Mouse (Mus musculus) kidney, embryonic 15.5 days (tissue): ENCODE measurements at regions not wholly inside any gene's neighbourhood (a gene's known extent, or its start where the extent isn't known, plus 50 kb on each side); places are given as distances from the start of the nearest gene placed in this dataset.

Experiments
- ATAC-seq: fragments of 200-750 bp; cut with Nextera tagmentation; replicated peaks from 2 replicates; pipeline ENCODE4 v1.8.0; 2017; ENCODE audit warnings: moderate TSS enrichment; ENCODE audit not compliant: low FRiP score
- H3K27ac ChIP-seq: fragments of 300-500 bp; sonication (generic); 2 replicates; pipeline ENCODE4 v1.5.1; 2015; ENCODE audit warnings: mild to moderate bottlenecking, inconsistent platforms
- H3K27me3 ChIP-seq: fragments of 300-500 bp; sonication (generic); 2 replicates; pipeline ENCODE4 v1.6.1; 2015; ENCODE audit warnings: inconsistent platforms
- H3K36me3 ChIP-seq: fragments of 300-500 bp; sonication (generic); 2 replicates; pipeline ENCODE4 v1.6.1; 2015; ENCODE audit warnings: inconsistent platforms
- H3K4me1 ChIP-seq: fragments of 300-500 bp; sonication (generic); 2 replicates; pipeline ENCODE4 v1.6.1; 2015; ENCODE audit warnings: inconsistent platforms
- H3K4me2 ChIP-seq: fragments of 300-500 bp; sonication (generic); 2 replicates; pipeline ENCODE4 v1.6.1; 2015; ENCODE audit warnings: moderate library complexity, mild to moderate bottlenecking, inconsistent platforms
- H3K4me3 ChIP-seq: fragments of 300-500 bp; sonication (generic); replicated peaks from 2 replicates; pipeline ENCODE4 v1.5.1; 2015; ENCODE audit warnings: mild to moderate bottlenecking, inconsistent platforms
- H3K9ac ChIP-seq: fragments of 300-500 bp; sonication (generic); 2 replicates; pipeline ENCODE4 v1.6.1; 2015; ENCODE audit warnings: mild to moderate bottlenecking, inconsistent platforms
- H3K9me3 ChIP-seq: fragments of 300-500 bp; sonication (generic); replicated peaks from 2 replicates; pipeline ENCODE4 v1.6.1; 2016; ENCODE audit warnings: inconsistent platforms
- WGBS: fragments of 180-500 bp; shearing (Covaris S2); methylation state at CpG from one replicate; pipeline ENCODE4 v1.1.7; 2015; ENCODE audit warnings: mixed read lengths; 5-methylcytosine and 5-hydroxymethylcytosine counted together

DNA sequence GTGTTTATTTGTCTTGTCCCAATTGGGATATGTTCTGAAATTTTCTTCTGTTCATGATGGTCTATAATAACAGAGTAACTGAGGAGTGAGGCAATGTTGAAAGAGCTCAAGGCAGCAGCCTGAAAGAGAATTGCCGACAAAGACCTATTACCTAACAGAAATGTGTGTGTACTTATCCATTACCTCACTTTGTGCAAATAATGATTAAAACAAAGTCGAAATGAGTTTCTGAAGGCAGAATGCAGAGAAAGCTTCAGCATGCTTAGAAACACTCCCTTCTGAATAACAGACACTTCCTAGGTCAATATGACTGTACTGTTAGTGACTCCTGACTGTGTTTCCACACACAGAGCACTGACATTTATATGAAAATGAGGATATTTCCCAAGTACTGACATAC is 63.0 kb downstream of the Kbtbd8 start:
- Histone ChIP-seq H3K36me3 (no peaks in the 10 kb centered on the region), H3K27me3 (no peaks in the 10 kb centered on the region), H3K4me1 (no peaks in the 10 kb centered on the region), H3K4me2 (no peak overlapping the region), H3K4me3 (no peak overlapping the region), H3K27ac (no peak overlapping the region), H3K9me3 (no peaks in the 10 kb centered on the region), H3K9ac (no peak overlapping the region)
- 76% methylated on average over 2 of the region's 2 CpGs for WGBS
- no peak for ATAC-seq

GRCm38 (mm10) chr6:95182238-95182637 is 65.2 kb downstream of the Kbtbd8 start:
- Histone ChIP-seq H3K36me3 (no peaks in the 10 kb centered on the region), H3K4me1 (no peaks in the 10 kb centered on the region), H3K4me3 (no peak overlapping the region), H3K9ac (no peak overlapping the region), H3K4me2 (no peak overlapping the region), H3K27ac (no peak overlapping the region), H3K27me3 (no peaks in the 10 kb centered on the region), H3K9me3 (no peaks in the 10 kb centered on the region)
- no peak for ATAC-seq
- WGBS = 21% methylated on average over 1 of the region's 1 CpGs

DNA sequence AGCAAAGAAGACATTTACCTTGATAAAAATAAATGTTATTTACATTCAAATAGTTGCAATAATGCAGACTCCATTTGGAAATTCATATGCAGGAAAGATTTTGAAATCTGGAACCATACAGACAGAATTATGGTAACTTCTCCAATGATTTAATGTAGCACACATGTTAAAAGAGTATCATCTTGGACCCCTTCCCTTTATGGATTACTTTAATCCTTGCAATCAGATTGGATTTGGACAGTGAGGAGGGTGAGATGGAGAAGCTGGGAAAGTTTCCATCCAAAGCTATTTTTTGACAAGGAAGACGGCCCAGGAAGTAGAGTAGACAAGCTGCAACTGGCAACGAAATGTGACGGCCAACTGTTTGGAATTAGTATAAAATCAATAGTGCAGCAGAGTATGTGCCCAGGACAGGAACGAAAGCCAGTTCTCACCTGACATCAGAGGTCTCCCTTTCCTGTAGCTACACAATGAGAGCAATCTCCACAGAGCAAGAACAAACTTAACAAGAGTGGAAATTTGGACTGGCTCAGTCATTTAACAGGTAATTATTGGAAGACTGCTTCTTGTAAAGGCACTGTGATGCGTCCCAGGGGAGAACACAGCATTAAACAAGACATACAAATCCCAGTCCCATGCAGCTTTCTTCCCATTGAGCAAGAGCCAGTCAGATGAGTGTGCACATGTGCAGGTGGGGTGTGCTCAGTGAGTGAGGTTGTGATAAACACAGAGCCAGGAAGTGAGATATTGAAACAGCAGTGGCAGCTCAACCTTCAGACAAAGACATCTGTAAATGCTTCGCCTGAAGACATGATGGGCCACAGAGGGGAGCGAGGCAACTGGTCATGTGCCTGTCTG is 68.3 kb downstream of the Kbtbd8 start:
- H3K36me3 ChIP-seq = no peaks in the 10 kb centered on the region
- H3K4me2 ChIP-seq = no peak overlapping the region
- no peaks in the 10 kb centered on the region for H3K9me3 ChIP-seq
- ATAC-seq = no peak
- H3K9ac ChIP-seq = no peak overlapping the region
- H3K4me3 ChIP-seq = no peak overlapping the region
- H3K27ac ChIP-seq = no peak overlapping the region
- H3K4me1 ChIP-seq = no peaks in the 10 kb centered on the region
- WGBS = 76% methylated on average over 7 of the region's 7 CpGs
- no peaks in the 10 kb centered on the region for H3K27me3 ChIP-seq

DNA sequence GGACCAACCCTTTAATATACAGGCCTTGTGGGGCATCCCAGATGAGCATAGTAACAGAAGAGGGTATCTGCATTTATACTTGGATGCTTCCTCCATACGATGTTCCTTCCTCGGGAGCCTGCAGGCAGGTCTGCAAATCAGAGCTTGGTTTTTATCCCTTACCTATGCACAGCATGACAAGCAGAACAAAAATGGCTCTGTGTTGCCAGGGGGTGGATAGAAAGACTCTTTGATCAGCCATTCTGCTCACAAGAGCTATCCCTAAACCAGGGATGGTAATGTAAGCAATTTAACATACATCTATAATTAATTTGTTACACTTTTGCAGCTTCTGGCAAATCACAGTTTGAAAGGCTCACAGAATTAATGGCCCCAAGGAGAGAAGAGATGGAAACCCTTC is 79.6 kb downstream of the Kbtbd8 start:
- ATAC-seq = no peak
- no peaks in the 10 kb centered on the region for H3K27me3 ChIP-seq
- 81% methylated on average over 2 of the region's 2 CpGs for WGBS

DNA sequence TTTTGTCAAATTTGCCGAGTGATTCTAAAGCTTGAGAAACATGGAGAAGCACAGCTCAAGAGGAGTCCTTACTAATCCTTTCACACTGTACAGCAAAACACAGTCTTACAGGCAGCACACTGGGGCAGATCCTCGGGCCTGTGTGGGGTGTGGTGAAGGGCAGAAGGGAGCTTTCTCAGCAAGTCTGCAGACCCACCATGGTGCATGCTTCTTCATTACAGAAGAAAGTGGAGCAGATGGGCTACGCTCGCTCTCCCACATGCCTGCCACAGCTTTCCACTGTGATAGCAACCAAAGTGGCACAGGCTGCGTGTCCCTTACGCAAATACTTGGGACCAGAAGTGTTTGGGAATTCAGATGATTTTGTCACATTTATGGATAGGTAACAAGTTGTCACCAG is 81.6 kb downstream of the Kbtbd8 start:
- 92% methylated on average over 6 of the region's 6 CpGs for WGBS
- H3K27ac ChIP-seq = no peak overlapping the region
- no peaks in the 10 kb centered on the region for H3K36me3 ChIP-seq
- no peak for ATAC-seq
- no peaks in the 10 kb centered on the region for H3K4me1 ChIP-seq
- no peak overlapping the region for H3K9ac ChIP-seq
- no peaks in the 10 kb centered on the region for H3K9me3 ChIP-seq
- H3K4me3 ChIP-seq = no peak overlapping the region
- no peak overlapping the region for H3K4me2 ChIP-seq
- H3K27me3 ChIP-seq = no peaks in the 10 kb centered on the region

More for the DNA sequence above, 79.6 kb downstream of the Kbtbd8 start:
- Histone ChIP-seq H3K4me2 (no peak overlapping the region), H3K36me3 (no peaks in the 10 kb centered on the region), H3K4me3 (no peak overlapping the region), H3K9ac (no peak overlapping the region), H3K27ac (no peak overlapping the region), H3K9me3 (no peaks in the 10 kb centered on the region), H3K4me1 (no peaks in the 10 kb centered on the region)

GRCm38 (mm10) chr6:95202291-95202790 is 85.3 kb downstream of the Kbtbd8 start:
- H3K27me3 ChIP-seq = no peaks in the 10 kb centered on the region
- no peak for ATAC-seq
- H3K27ac ChIP-seq = no peak overlapping the region
- H3K4me3 ChIP-seq = no peak overlapping the region
- no peak overlapping the region for H3K4me2 ChIP-seq
- no peaks in the 10 kb centered on the region for H3K36me3 ChIP-seq
- no peak overlapping the region for H3K9ac ChIP-seq
- WGBS = 33% methylated on average over 6 of the region's 6 CpGs
- H3K9me3 ChIP-seq = no peaks in the 10 kb centered on the region
- H3K4me1 ChIP-seq = no peaks in the 10 kb centered on the region

DNA sequence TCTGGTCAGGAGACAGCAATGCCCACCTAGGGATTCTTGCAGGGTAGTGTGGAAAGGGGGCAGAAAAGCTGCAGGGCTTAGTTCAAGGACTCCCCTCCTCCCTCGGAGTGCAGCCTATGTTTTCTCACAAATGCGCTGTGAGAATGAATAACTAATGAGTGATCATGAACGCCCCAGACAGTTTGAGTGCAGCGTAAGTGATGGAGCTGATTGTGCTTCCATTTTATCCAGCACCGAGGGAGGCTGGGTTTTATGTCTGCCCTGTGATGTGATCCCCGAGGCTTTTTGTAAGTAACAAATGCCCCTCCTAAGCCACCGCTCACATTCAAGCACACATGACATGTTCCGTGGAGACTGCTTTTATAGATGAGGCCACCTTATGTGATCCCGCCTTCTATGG is 85.9 kb downstream of the Kbtbd8 start:
- Histone ChIP-seq H3K4me1 (no peaks in the 10 kb centered on the region), H3K4me2 (no peak overlapping the region), H3K9ac (no peak overlapping the region), H3K27ac (no peak overlapping the region), H3K27me3 (no peaks in the 10 kb centered on the region), H3K9me3 (no peaks in the 10 kb centered on the region), H3K36me3 (no peaks in the 10 kb centered on the region), H3K4me3 (no peak overlapping the region)
- WGBS = 73% methylated on average over 9 of the region's 9 CpGs
- ATAC-seq = no peak

- H3K4me3 ChIP-seq = no peak overlapping the region
- no peaks in the 10 kb centered on the region for H3K4me1 ChIP-seq
- no peaks in the 10 kb centered on the region for H3K9me3 ChIP-seq
- H3K9ac ChIP-seq = no peak overlapping the region
- no peak overlapping the region for H3K27ac ChIP-seq
- no peak for ATAC-seq
- no peaks in the 10 kb centered on the region for H3K27me3 ChIP-seq
- no peak overlapping the region for H3K4me2 ChIP-seq
- WGBS = 64% methylated on average over 3 of the region's 3 CpGs
- H3K36me3 ChIP-seq = no peaks in the 10 kb centered on the region
Measured at GRCm38 (mm10) chr6:95204231-95204630, 87.2 kb downstream of the Kbtbd8 start.

- Histone ChIP-seq H3K4me3 (no peak overlapping the region), H3K36me3 (no peaks in the 10 kb centered on the region), H3K4me1 (no peaks in the 10 kb centered on the region), H3K4me2 (no peak overlapping the region), H3K9me3 (no peaks in the 10 kb centered on the region), H3K27me3 (no peaks in the 10 kb centered on the region), H3K9ac (no peak overlapping the region), H3K27ac (no peak overlapping the region)
- ATAC-seq = no peak
- WGBS = 45% methylated on average over 2 of the region's 2 CpGs
Measured at GRCm38 (mm10) chr6:95207063-95207462, 90.0 kb downstream of the Kbtbd8 start.

- Histone ChIP-seq H3K9ac (no peak overlapping the region), H3K27ac (no peak overlapping the region), H3K27me3 (0 out of 2 replicates have a peak, but pooled peaks cover 2% of the 10 kb centered on the region), H3K4me2 (no peak overlapping the region), H3K4me3 (no peak overlapping the region), H3K9me3 (no peaks in the 10 kb centered on the region), H3K36me3 (no peaks in the 10 kb centered on the region), H3K4me1 (no peaks in the 10 kb centered on the region)
- 59% methylated on average over 6 of the region's 6 CpGs for WGBS
- ATAC-seq = no peak
Measured at GRCm38 (mm10) chr6:95217431-95217830, 100.4 kb downstream of the Kbtbd8 start.

- 67% methylated on average over 3 of the region's 3 CpGs for WGBS
Measured at GRCm38 (mm10) chr6:95218830-95219229, 101.8 kb downstream of the Kbtbd8 start.

GRCm38 (mm10) chr6:95223537-95223936 is 98.4 kb upstream of the Gm10234 start:
- no peak overlapping the region for H3K4me2 ChIP-seq
- no peak overlapping the region for H3K9ac ChIP-seq
- H3K27ac ChIP-seq = no peak overlapping the region
- ATAC-seq = 0 out of 2 replicates have a peak, but pooled peaks have one; percentile 43
- H3K4me1 ChIP-seq = no peaks in the 10 kb centered on the region
- no peaks in the 10 kb centered on the region for H3K9me3 ChIP-seq
- no peaks in the 10 kb centered on the region for H3K27me3 ChIP-seq
- no peak overlapping the region for H3K4me3 ChIP-seq
- H3K36me3 ChIP-seq = no peaks in the 10 kb centered on the region
- 25% methylated on average over 7 of the region's 7 CpGs for WGBS

More at GRCm38 (mm10) chr6:95218830-95219229, 101.8 kb downstream of the Kbtbd8 start:
- H3K4me1 ChIP-seq = no peaks in the 10 kb centered on the region
- ATAC-seq = no peak
- no peak overlapping the region for H3K4me2 ChIP-seq
- no peak overlapping the region for H3K9ac ChIP-seq
- H3K36me3 ChIP-seq = no peaks in the 10 kb centered on the region
- H3K4me3 ChIP-seq = no peak overlapping the region
- no peak overlapping the region for H3K27ac ChIP-seq
- 0 out of 2 replicates have a peak, but pooled peaks cover 2% of the 10 kb centered on the region for H3K27me3 ChIP-seq
- no peaks in the 10 kb centered on the region for H3K9me3 ChIP-seq
